Mouse (Mus musculus) olfactory bulb, adult 2 months (tissue): ENCODE results near the gene Efcab6. TPM values are rescaled to one million over a fixed set of nuclear protein-coding genes. Genes with fewer than 3 reads are reported as not detected.

ENCODE experiments used
- H3K27ac ChIP-seq: fragments of 200-500 bp; 2 replicates; pipeline ENCODE4 v1.5.1; 2012; ENCODE audit warnings: low read depth, low read length; ENCODE audit not compliant: insufficient read depth
- H3K4me1 ChIP-seq: fragments of 200-500 bp; 2 replicates; pipeline ENCODE4 v1.6.1; 2012; ENCODE audit warnings: low read length; ENCODE audit not compliant: control insufficient read depth, insufficient read depth
- H3K4me3 ChIP-seq: fragments of 200-500 bp; 2 replicates; pipeline ENCODE4 v1.5.1; 2012; ENCODE audit warnings: mild to moderate bottlenecking, low read depth, low read length, moderate library complexity; ENCODE audit not compliant: insufficient read depth
- CTCF ChIP-seq: fragments of 200-500 bp; IDR thresholded peaks from 2 replicates; pipeline ENCODE4 v1.5.1; 2012; ENCODE audit warnings: low read depth, mild to moderate bottlenecking, low read length, moderate library complexity; ENCODE audit not compliant: insufficient read depth
- POLR2A ChIP-seq: fragments of 200-500 bp; IDR thresholded peaks from 2 replicates; pipeline ENCODE4 v1.6.1; 2012; ENCODE audit warnings: mild to moderate bottlenecking, low read depth, low read length, moderate library complexity; ENCODE audit not compliant: insufficient read depth
- WGBS: fragments of 180-500 bp; shearing (Covaris S2); methylation state at CpG from one replicate; pipeline ENCODE4 v1.1.7; 2018; 5-methylcytosine and 5-hydroxymethylcytosine counted together
- polyA plus RNA-seq: library from polyadenylated mRNA; stranded (reverse); fragments of >200 nt; gene quantifications from 2 replicates; pipeline ENCODE4 v1.2.4, GENCODE M21; 2012; ENCODE audit warnings: low replicate concordance; ENCODE audit not compliant: missing spikeins, insufficient read depth, insufficient read length

Gene Efcab6
- polyA plus RNA-seq, 1 experiment, result not detected

DNA sequence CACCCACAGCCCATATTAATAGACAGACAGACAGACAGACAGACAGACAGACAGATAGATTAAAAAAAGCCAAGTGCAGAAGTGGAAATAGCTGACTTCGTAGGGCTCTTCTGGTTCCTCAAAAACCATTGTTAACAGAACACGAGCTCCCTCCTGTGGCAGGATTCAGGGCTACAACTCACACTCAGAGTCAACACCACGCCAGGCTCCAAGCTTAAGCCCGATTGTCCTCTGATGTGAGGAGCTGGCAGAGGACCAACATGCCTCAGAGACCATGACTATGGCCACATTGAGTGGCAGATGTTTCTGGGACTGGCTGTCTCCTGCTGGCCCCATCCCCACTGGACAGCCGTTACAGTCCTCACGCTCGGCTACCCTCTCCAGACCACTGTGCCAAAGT is 7.0 kb upstream of the Efcab6 start:
- TF ChIP-seq CTCF, result peak; percentile 42; the same call in 1 of the 2 replicates
- TF ChIP-seq POLR2A, result no peak
- 13% methylated on average over 7 of the region's 7 CpGs for WGBS
- Histone ChIP-seq H3K4me1 (peaks cover 36% of the 10 kb centered on the region), H3K27ac (no peak overlapping the region), H3K4me3 (no peak overlapping the region)

DNA sequence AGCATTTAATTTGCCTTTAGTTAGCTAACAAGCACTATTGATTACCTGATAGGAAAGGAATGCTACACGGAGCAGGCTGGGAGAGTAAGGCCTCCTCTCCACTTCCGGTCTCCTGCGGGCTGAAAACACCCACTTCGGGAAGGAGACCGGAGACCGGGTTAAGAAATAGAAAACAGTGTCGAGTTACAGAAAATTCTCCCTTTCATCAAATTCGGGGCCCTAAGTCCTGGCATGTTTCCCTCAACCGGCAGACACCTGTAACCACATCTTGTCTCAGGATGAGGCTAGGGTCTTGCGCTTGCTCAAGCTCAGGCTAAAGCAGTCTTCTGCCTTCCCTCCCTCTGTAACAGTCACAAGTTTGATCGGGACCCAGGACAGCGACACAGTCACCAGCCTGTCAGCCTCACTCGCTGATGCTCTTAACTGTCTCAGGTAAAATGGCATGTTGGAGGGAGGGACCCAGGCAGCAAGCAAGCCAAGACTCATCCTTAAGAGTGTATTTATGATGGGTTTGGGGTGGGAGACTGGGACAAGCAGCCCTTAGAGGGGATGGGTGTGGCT is 5.0 kb upstream of the Efcab6 start:
- H3K4me3 ChIP-seq, result no peak overlapping the region
- WGBS, result 30% methylated on average over 13 of the region's 13 CpGs
- peaks cover 22% of the 10 kb centered on the region for H3K4me1 ChIP-seq
- H3K27ac ChIP-seq, result no peak overlapping the region
- TF ChIP-seq POLR2A, result no peak
- TF ChIP-seq CTCF, result no peak

DNA sequence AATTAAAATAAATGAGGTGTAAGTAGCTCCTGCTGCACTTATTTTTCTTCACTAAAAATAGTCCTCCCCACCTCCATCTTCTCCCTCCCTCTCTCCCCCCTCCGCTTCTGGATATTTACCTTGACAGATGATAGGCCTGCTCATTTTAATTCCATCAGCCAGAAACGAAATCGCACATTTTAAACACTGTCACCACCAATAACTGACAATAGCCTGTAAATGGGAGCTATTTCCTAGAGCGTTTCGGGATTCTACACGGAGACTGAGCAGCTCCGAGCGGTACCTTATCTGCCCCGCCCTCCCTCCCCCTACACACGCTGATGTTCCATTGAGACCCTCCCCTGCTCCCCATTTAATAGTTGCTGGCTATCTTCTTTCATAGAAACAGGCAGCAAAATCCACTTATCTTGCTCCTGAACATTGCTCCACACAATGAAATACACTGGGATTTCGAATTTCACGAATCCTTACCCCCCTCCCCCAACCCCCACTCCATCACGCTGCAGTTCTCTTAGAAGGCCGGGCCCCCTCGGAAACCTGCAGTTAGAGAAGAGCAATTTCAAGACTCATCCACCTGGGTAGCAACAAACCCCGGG is 4.4 kb upstream of the Efcab6 start:
- no peak overlapping the region for H3K4me3 ChIP-seq
- peaks cover 20% of the 10 kb centered on the region for H3K4me1 ChIP-seq
- no peak overlapping the region for H3K27ac ChIP-seq
- no peak for TF ChIP-seq CTCF
- no peak for TF ChIP-seq POLR2A
- 14% methylated on average over 16 of the region's 16 CpGs for WGBS

DNA sequence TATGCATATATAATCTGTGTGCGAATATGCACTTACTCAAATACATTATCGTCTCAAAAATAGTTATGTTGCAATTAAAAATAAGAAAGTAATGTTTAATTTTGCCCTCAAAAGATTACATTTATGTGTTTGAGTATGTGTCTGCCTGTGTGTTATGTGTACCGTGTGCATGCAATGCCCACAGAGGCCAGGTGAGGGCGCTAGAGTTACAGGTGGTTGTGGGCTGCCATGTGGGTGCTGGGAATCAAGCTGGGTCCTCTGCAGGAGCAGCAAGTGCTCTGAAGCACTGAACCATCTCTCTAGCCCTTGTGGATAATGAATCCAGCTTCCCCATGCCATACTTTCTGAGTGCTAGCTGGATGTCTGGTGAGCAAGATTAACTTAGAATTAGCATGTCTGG is 522 bp upstream of the Efcab6 start:
- TF ChIP-seq POLR2A (no peak), CTCF (no peak)
- H3K4me1 ChIP-seq, result peaks cover 14% of the 10 kb centered on the region
- H3K4me3 ChIP-seq, result no peak overlapping the region
- H3K27ac ChIP-seq, result no peak overlapping the region
- WGBS, result 70% methylated on average over 4 of the region's 4 CpGs

DNA sequence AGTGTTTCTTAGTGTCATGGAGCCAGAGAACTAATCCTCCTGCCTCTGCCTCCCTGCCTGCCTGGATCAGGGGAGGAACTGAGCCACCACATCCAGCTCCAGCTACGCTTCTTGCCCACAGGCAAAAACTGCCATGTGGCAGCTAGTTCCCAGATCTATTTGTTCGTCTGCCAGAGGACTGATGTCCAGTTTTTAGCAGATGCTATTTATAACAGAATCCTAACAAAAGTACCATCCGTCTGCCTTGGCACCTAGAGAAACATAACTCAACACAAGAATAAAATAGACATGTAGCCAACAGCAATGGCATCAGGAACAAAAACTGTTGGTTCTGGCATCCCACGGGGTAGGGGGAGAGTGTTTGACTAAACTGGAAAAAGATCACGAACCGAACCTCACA is 6.3 kb downstream of the Efcab6 start:
- no peak for TF ChIP-seq POLR2A
- no peak for TF ChIP-seq CTCF
- WGBS, result 71% methylated on average over 6 of the region's 6 CpGs
- H3K4me1 ChIP-seq, result peaks cover under 1% of the 10 kb centered on the region
- H3K27ac ChIP-seq, result no peak overlapping the region
- H3K4me3 ChIP-seq, result no peak overlapping the region

DNA sequence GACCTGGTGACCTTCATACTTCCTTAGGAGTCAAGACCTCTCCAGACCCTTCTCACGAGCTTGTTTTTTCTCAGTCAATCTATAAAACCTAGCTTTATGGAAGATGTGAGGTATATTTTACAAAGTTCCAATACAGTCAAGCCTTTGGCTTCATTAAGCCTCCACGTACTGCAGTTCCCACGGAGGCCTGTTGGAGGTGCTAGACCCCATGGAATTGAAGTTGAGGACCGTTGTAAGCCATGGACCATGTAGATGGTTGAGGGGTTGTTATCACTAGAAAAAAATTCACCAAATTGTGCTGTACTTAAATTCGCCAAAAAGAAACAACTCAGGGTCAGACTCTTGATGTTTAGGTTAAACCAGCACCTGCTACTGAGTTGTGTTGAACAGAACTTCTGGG is 9.1 kb downstream of the Efcab6 start:
- Histone ChIP-seq H3K4me1 (peaks cover 3% of the 10 kb centered on the region), H3K27ac (no peak overlapping the region), H3K4me3 (no peak overlapping the region)
- WGBS, result 75% methylated on average over 5 of the region's 5 CpGs
- no peak for TF ChIP-seq POLR2A
- no peak for TF ChIP-seq CTCF

DNA sequence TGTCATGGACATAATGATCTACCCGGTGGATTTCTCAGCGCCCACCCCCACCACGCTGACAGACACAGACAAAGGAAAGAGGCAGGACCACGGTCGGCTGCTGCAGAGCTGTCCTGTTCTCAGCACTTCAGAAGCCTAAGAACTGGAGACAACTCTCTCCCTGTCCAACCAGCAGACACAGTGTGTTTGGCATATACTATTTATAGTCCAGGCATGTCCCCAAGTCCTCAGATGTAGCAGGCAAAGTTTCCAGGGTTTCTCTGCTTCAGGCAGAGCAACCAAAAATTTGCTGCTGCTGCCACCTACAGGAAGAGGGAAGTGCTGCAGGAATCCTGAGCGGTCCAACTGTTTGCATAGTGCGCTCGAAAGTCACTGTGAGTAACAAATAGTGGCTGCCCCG is 11.3 kb downstream of the Efcab6 start:
- 17% methylated on average over 9 of the region's 9 CpGs for WGBS
- TF ChIP-seq CTCF (peak; percentile 84), POLR2A (no peak)
- no peak overlapping the region for H3K4me3 ChIP-seq
- H3K4me1 ChIP-seq, result peaks cover 3% of the 10 kb centered on the region
- no peak overlapping the region for H3K27ac ChIP-seq

DNA sequence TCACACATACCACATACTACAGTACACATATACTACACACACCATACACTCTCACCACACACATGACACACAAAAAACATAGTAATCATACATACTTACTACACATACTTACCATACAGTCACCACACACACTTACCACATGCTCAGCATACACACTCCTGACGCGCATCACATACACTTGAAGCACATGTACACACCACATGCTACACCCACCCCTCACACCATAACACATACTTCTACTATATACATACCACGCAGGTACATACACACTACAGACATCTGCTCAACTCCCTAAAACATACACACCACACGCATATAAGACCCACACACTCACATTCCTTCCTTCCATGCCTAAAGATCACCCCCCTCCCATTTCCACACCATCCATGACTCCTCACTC is 11.9 kb downstream of the Efcab6 start:
- no peak overlapping the region for H3K4me3 ChIP-seq
- WGBS, result 97% methylated on average over 4 of the region's 4 CpGs
- TF ChIP-seq CTCF, result no peak
- TF ChIP-seq POLR2A, result no peak
- H3K4me1 ChIP-seq, result peaks cover 3% of the 10 kb centered on the region
- H3K27ac ChIP-seq, result no peak overlapping the region

DNA sequence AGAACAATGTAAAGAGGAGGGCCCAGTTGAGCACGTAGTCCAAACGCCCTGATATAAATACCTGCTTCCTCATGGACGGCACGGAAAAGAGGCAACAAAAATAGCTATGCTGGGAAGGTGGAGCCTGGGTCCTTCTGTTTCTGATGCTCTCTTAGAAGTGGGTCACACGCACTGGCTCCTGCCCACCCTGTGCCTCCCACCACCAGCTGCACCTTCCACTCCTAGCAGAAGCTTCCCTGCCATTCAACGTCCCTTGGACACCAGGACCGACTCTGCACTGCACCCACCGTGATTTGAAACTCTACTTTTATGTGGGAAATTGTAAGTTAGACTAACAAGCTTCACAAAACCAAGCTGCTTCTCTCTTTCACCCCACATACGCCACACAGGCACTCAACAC is 12.8 kb downstream of the Efcab6 start:
- WGBS, result 67% methylated on average over 9 of the region's 9 CpGs
- H3K4me3 ChIP-seq, result no peak overlapping the region
- TF ChIP-seq POLR2A, result no peak
- TF ChIP-seq CTCF, result no peak
- no peak overlapping the region for H3K27ac ChIP-seq
- peaks cover 3% of the 10 kb centered on the region for H3K4me1 ChIP-seq
